Mouse (Mus musculus): Measurements from ENCODE around the gene Tmem88b.

GRCm38 (mm10) chr4:155803340-155804041 lies 17.8 kb upstream of the Tmem88b start:
- TF ChIP-seq POLR2A (IDR thresholded peaks at IDR 0.05; ENCODE audit: borderline replicate concordance, insufficient read depth, low read length): peak; percentile 84
- TF ChIP-seq CTCF (IDR thresholded peaks at IDR 0.05; ENCODE audit: borderline replicate concordance, insufficient read depth, low read depth, low read length): no peak

Measured in cerebellum, adult 2 months (tissue).